Mouse (Mus musculus): ENCODE measurements at regions not wholly inside any gene's neighbourhood (a gene's known extent, or its start where the extent isn't known, plus 50 kb on each side); places are given as distances from the start of the nearest gene placed in this dataset.

GRCm38 (mm10) chr13:106691787-106692571 is 244.8 kb downstream of the Ipo11 start:
- no peaks in the 10 kb centered on the region for H3K27me3 ChIP-seq (replicated peaks)
- peaks cover 24% of the 10 kb centered on the region for H3K4me1 ChIP-seq
- TF ChIP-seq FLI1 (IDR thresholded peaks at IDR 0.05; ENCODE audit: low read length): no peak
- no peak for TF ChIP-seq GATA1 (IDR thresholded peaks at IDR 0.05; ENCODE audit: borderline replicate concordance, low read length)
- H3K4me3 ChIP-seq (replicated peaks): peak overlapping the region; percentile 86
- no peaks in the 10 kb centered on the region for H3K9me3 ChIP-seq
- no peaks in the 10 kb centered on the region for H3K36me3 ChIP-seq (replicated peaks; ENCODE audit: low read length)

GRCm38 (mm10) chr13:106690125-106690524 is 246.6 kb downstream of the Ipo11 start:
- H3K9me3 ChIP-seq: no peaks in the 10 kb centered on the region
- peaks cover 24% of the 10 kb centered on the region for H3K4me1 ChIP-seq
- H3K36me3 ChIP-seq (replicated peaks; ENCODE audit: low read length): no peaks in the 10 kb centered on the region
- H3K4me3 ChIP-seq (replicated peaks): no peak overlapping the region
- TF ChIP-seq FLI1 (IDR thresholded peaks at IDR 0.05; ENCODE audit: low read length) (no peak), GATA1 (IDR thresholded peaks at IDR 0.05; ENCODE audit: borderline replicate concordance, low read length) (no peak)
- no peaks in the 10 kb centered on the region for H3K27me3 ChIP-seq (replicated peaks)

- Histone ChIP-seq H3K9me3 (no peaks in the 10 kb centered on the region), H3K27me3 (replicated peaks) (no peaks in the 10 kb centered on the region), H3K4me3 (replicated peaks) (no peak overlapping the region), H3K36me3 (replicated peaks; ENCODE audit: low read length) (no peaks in the 10 kb centered on the region), H3K4me1 (peaks cover 24% of the 10 kb centered on the region)
- no peak for TF ChIP-seq FLI1 (IDR thresholded peaks at IDR 0.05; ENCODE audit: low read length)
- TF ChIP-seq GATA1 (IDR thresholded peaks at IDR 0.05; ENCODE audit: borderline replicate concordance, low read length): no peak
These were observed 247.1 kb downstream of the Ipo11 start for GRCm38 (mm10) chr13:106689618-106690017.

GRCm38 (mm10) chr13:106689051-106689450 is 247.7 kb downstream of the Ipo11 start:
- Histone ChIP-seq H3K4me1 (peaks cover 24% of the 10 kb centered on the region), H3K9me3 (no peaks in the 10 kb centered on the region), H3K27me3 (replicated peaks) (no peaks in the 10 kb centered on the region), H3K4me3 (replicated peaks) (no peak overlapping the region), H3K36me3 (replicated peaks; ENCODE audit: low read length) (no peaks in the 10 kb centered on the region)
- no peak for TF ChIP-seq FLI1 (IDR thresholded peaks at IDR 0.05; ENCODE audit: low read length)
- no peak for TF ChIP-seq GATA1 (IDR thresholded peaks at IDR 0.05; ENCODE audit: borderline replicate concordance, low read length)

GRCm38 (mm10) chr13:106669665-106670064 is 267.1 kb downstream of the Ipo11 start:
- Histone ChIP-seq H3K4me3 (replicated peaks) (no peak overlapping the region), H3K9me3 (peaks cover 4% of the 10 kb centered on the region; the same call in 1 of the 2 replicates), H3K27me3 (replicated peaks) (no peaks in the 10 kb centered on the region), H3K4me1 (no peaks in the 10 kb centered on the region), H3K36me3 (replicated peaks; ENCODE audit: low read length) (no peaks in the 10 kb centered on the region)
- TF ChIP-seq GATA1 (IDR thresholded peaks at IDR 0.05; ENCODE audit: borderline replicate concordance, low read length) (no peak), FLI1 (IDR thresholded peaks at IDR 0.05; ENCODE audit: low read length) (no peak)

GRCm38 (mm10) chr13:106662195-106662594 is 274.6 kb downstream of the Ipo11 start:
- Histone ChIP-seq H3K27me3 (replicated peaks) (no peaks in the 10 kb centered on the region), H3K4me1 (no peaks in the 10 kb centered on the region; the same call in 1 of the 2 replicates), H3K36me3 (replicated peaks; ENCODE audit: low read length) (no peaks in the 10 kb centered on the region), H3K9me3 (no peaks in the 10 kb centered on the region), H3K4me3 (replicated peaks) (no peak overlapping the region)
- TF ChIP-seq FLI1 (IDR thresholded peaks at IDR 0.05; ENCODE audit: low read length) (no peak), GATA1 (IDR thresholded peaks at IDR 0.05; ENCODE audit: borderline replicate concordance, low read length) (no peak)

GRCm38 (mm10) chr13:106649363-106649762 is 287.4 kb downstream of the Ipo11 start:
- Histone ChIP-seq H3K4me3 (replicated peaks) (no peak overlapping the region), H3K9me3 (no peaks in the 10 kb centered on the region), H3K36me3 (replicated peaks; ENCODE audit: low read length) (no peaks in the 10 kb centered on the region), H3K27me3 (replicated peaks) (no peaks in the 10 kb centered on the region), H3K4me1 (no peaks in the 10 kb centered on the region)
- TF ChIP-seq FLI1 (IDR thresholded peaks at IDR 0.05; ENCODE audit: low read length) (no peak), GATA1 (IDR thresholded peaks at IDR 0.05; ENCODE audit: borderline replicate concordance, low read length) (no peak)

- H3K27me3 ChIP-seq (replicated peaks): no peaks in the 10 kb centered on the region
- peaks cover 4% of the 10 kb centered on the region; the same call in 1 of the 2 replicates for H3K4me1 ChIP-seq
- H3K36me3 ChIP-seq (replicated peaks; ENCODE audit: low read length): no peaks in the 10 kb centered on the region
- H3K4me3 ChIP-seq (replicated peaks): no peak overlapping the region
- TF ChIP-seq GATA1 (IDR thresholded peaks at IDR 0.05; ENCODE audit: borderline replicate concordance, low read length) (no peak), FLI1 (IDR thresholded peaks at IDR 0.05; ENCODE audit: low read length) (no peak)
- H3K9me3 ChIP-seq: no peaks in the 10 kb centered on the region
These were observed 293.3 kb downstream of the Ipo11 start for GRCm38 (mm10) chr13:106643302-106643975.

GRCm38 (mm10) chr13:106638706-106639385 is 297.9 kb downstream of the Ipo11 start:
- H3K36me3 ChIP-seq (replicated peaks; ENCODE audit: low read length): no peaks in the 10 kb centered on the region

More at GRCm38 (mm10) chr13:106638706-106639385, 297.9 kb downstream of the Ipo11 start:
- Histone ChIP-seq H3K9me3 (no peaks in the 10 kb centered on the region), H3K4me1 (peaks cover 4% of the 10 kb centered on the region; the same call in 1 of the 2 replicates), H3K27me3 (replicated peaks) (no peaks in the 10 kb centered on the region), H3K4me3 (replicated peaks) (no peak overlapping the region)
- TF ChIP-seq GATA1 (IDR thresholded peaks at IDR 0.05; ENCODE audit: borderline replicate concordance, low read length) (no peak), FLI1 (IDR thresholded peaks at IDR 0.05; ENCODE audit: low read length) (no peak)

Measured in megakaryocyte, embryonic 14.5 days (primary cell).